12 mouse cellular contexts compared by ENCODE assay signal in the genomic region with DNA sequence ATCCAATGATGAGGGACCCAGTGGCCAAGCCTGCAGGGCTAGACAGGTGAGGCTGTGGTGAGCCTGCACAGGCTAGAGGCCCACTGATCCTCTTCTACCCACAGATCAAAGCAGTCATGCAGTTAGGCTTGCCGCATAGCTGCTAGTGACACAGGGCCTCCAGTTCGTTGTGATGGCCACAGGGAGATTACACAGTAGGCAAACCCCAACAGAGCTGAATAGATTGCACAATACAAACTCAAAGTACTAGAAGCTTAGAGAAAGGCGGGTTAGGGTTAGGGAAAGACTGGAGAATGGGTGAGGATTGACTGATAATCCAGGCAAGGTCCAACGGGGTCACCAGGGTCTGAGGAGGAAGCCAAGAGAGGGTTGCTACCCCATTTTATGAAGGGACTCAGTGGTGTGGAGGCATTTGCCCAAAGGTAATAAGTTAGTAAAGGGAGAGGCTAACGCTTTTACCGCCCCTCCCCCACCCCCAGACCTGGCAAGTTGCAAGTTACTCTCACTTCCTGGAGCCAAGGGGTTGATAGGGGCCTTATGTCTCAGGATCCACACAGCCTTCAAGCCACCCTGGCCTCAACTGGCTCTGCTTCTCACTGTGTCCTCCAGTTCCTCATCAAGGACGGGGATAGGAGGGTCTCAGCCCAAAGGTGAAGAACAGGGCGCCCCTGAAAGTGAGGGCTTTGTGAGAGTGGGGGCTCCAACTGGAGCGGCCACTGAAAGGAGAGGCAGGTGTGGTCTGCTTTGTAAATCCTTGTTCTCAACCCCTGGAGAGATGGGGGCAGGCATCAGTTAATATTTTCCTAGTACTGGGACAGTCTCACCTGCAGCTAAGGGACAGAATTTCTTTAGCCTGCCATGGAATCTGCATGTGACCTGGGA. TPM values are rescaled to one million over a fixed set of nuclear protein-coding genes. Genes with fewer than 3 reads are reported as not detected.
DNase-seq lines count a peak whose midpoint lies in the region; ATAC-seq lines count a peak whose summit lies in the region.
"Had no signal": no experiment of that assay in that cellular context is flagged by ENCODE, and none has a peak within 500 bp of the region (broad histone marks: within the 10 kb centered on the region; RNA-seq: fewer than 3 reads in every experiment).

No protein-coding gene starts in this region.

- no peak for ATAC-seq in embryonic facial prominence, embryonic 13.5 days (ENCODE audit: insufficient number of reproducible peaks, insufficient read depth, low FRiP score, low TSS enrichment, low read depth)
- peak; percentile 71 for ATAC-seq in liver, embryonic 13.5 days (ENCODE audit: low read depth)
- ATAC-seq: hindbrain, postnatal 0 days had no signal

- H3K27me3 ChIP-seq in embryonic facial prominence, embryonic 13.5 days = no peaks in the 10 kb centered on the region
- H3K27me3 ChIP-seq in liver, embryonic 13.5 days = no peaks in the 10 kb centered on the region
- H3K27me3 ChIP-seq: neural tube, embryonic 13.5 days had no signal

- no peaks in the 10 kb centered on the region for H3K36me3 ChIP-seq in embryonic facial prominence, embryonic 13.5 days
- no peaks in the 10 kb centered on the region for H3K36me3 ChIP-seq in liver, embryonic 13.5 days
- H3K36me3 ChIP-seq: neural tube, embryonic 13.5 days had no signal

- no peak overlapping the region for H3K4me2 ChIP-seq in embryonic facial prominence, embryonic 13.5 days
- H3K4me2 ChIP-seq in liver, embryonic 13.5 days = peak overlapping the region; percentile 23
- H3K4me2 ChIP-seq: neural tube, embryonic 13.5 days had no signal

- H3K9me3 ChIP-seq in embryonic facial prominence, embryonic 13.5 days = no peaks in the 10 kb centered on the region
- no peaks in the 10 kb centered on the region for H3K9me3 ChIP-seq in liver, embryonic 13.5 days (replicated peaks)
- H3K9me3 ChIP-seq: neural tube, embryonic 13.5 days had no signal

- H3K9ac ChIP-seq in embryonic facial prominence, embryonic 13.5 days = 0 out of 2 replicates have a peak overlapping the region, but pooled peaks have one; percentile 32
- no peak overlapping the region for H3K9ac ChIP-seq in liver, embryonic 13.5 days
- H3K9ac ChIP-seq: neural tube, embryonic 13.5 days had no signal

- WGBS in embryonic facial prominence, embryonic 13.5 days = 70% methylated on average over 9 of the region's 9 CpGs
- 45% methylated on average over 9 of the region's 9 CpGs for WGBS in liver, embryonic 13.5 days (ENCODE audit: insufficient replicate concordance)

- peaks cover 48% of the 10 kb centered on the region for H3K4me1 ChIP-seq in embryonic facial prominence, embryonic 13.5 days
- peaks cover 33% of the 10 kb centered on the region for H3K4me1 ChIP-seq in liver, embryonic 13.5 days (replicated peaks)

- H3K4me3 ChIP-seq in embryonic facial prominence, embryonic 13.5 days = no peak overlapping the region
- H3K4me3 ChIP-seq in liver, embryonic 13.5 days (replicated peaks) = no peak overlapping the region
- H3K4me3 ChIP-seq: neural tube, embryonic 13.5 days had no signal

- DNase-seq in thymus, postnatal 0 days (ENCODE audit: low spot score) = peak; percentile 5
- DNase-seq in thymus, postnatal 36 days = no peak
- no peak for DNase-seq in liver, embryonic 13.5 days
- DNase-seq in frontal cortex, postnatal 25 days (ENCODE audit: low spot score in 2 of 2) = no peak
- DNase-seq in layer of hippocampus, postnatal 25 days (ENCODE audit: extremely low spot score in 1 of 2, low spot score in 1 of 2) = no peak
- DNase-seq in right cerebral cortex, postnatal 4 days = no peak
- DNase-seq: cerebellum, postnatal 25 days had no signal

- H3K27ac ChIP-seq in embryonic facial prominence, embryonic 13.5 days = no peak overlapping the region
- peak overlapping the region; percentile 71 for H3K27ac ChIP-seq in liver, embryonic 13.5 days
- H3K27ac ChIP-seq: neural tube, embryonic 13.5 days had no signal

RNA-seq across cellular contexts. Expression of gene Mras, which starts 13.2 kb away (rescaled TPM):
- 11.9 and 14.7 TPM in 2 replicates for polyA plus RNA-seq in thymus, postnatal 0 days (2015; fragmentation: Nextera tagmentation; extraction: Ambion mirVana)
- 28.3 and 31.2 TPM in 2 replicates for polyA plus RNA-seq in embryonic facial prominence, embryonic 13.5 days (2015; fragmentation: Nextera tagmentation; extraction: Ambion mirVana)
- polyA plus RNA-seq in liver, embryonic 13.5 days (2015; fragmentation: Nextera tagmentation; extraction: Ambion mirVana) = 3.2 and 5.5 TPM in 2 replicates
- total RNA-seq in layer of hippocampus, postnatal 25 days (2021) = 100 to 1,000 TPM; 134 to 138 TPM

RNA-seq across cellular contexts. Expression of gene Nme9, which starts 27.3 kb away (rescaled TPM):
- polyA plus RNA-seq in thymus, postnatal 0 days (2015; fragmentation: Nextera tagmentation; extraction: Ambion mirVana) = 0.31 and 0.73 TPM in 2 replicates
- polyA plus RNA-seq in embryonic facial prominence, embryonic 13.5 days (2015; fragmentation: Nextera tagmentation; extraction: Ambion mirVana) = 0.32 TPM in 1 of 2 replicates, not detected in the other
- polyA plus RNA-seq in liver, embryonic 13.5 days (2015; fragmentation: Nextera tagmentation; extraction: Ambion mirVana) = not detected in 2 replicates
- under 1 TPM; 0.30 to 0.56 TPM for total RNA-seq in layer of hippocampus, postnatal 25 days (2021)
- total RNA-seq: gastrocnemius, postnatal 4 days; left cerebral cortex, postnatal 14 days had no signal
- polyA plus RNA-seq: neural tube, embryonic 13.5 days had no signal
